Mouse (Mus musculus): ENCODE measurements around the gene Olfr243. TPM values are rescaled to one million over a fixed set of nuclear protein-coding genes. Genes with fewer than 3 reads are reported as not detected.
"Not testable (repeated sequence)": the region's sequence is repeated elsewhere in the genome, so short reads cannot be mapped to it uniquely, and the experiment has no call there.

Olfr243 gene
- total and polyA plus RNA-seq, 3 experiments: not detected

GRCm38 (mm10) chr7:103730074-103730473 is 15.6 kb downstream of the Olfr243 start, which contains the start of gene Olfr628:
Gene Olfr628, plus strand, starts transcription at chr7:103730374.
- Histone ChIP-seq H3K27me3 (ENCODE audit: insufficient read depth, low read length) (no peaks in the 10 kb centered on the region), H3K4me3 (ENCODE audit: low read depth, low read length) (no peak within 1 kb of the TSS), H3K9me3 (replicated peaks) (no peaks in the 10 kb centered on the region), H3K36me3 (replicated peaks) (no peaks in the 10 kb centered on the region), H3K4me1 (ENCODE audit: insufficient read depth, low read depth, low read length) (no peaks in the 10 kb centered on the region)
- no peak for ATAC-seq (ENCODE audit: extremely low read depth, insufficient number of reproducible peaks, low FRiP score, poor library complexity, severe bottlenecking)
- no peak for TF ChIP-seq CTCF (IDR thresholded peaks at IDR 0.05; ENCODE audit: low read depth, low read length)
- no peak for TF ChIP-seq GATA1 (IDR thresholded peaks at IDR 0.05; ENCODE audit: borderline replicate concordance, low read length)
- no peak for TF ChIP-seq POLR2AphosphoS5 (IDR thresholded peaks at IDR 0.05; ENCODE audit: insufficient replicate concordance, low read depth, low read length)
- TF ChIP-seq GATA2 (IDR thresholded peaks at IDR 0.05; ENCODE audit: borderline replicate concordance, low read depth, low read length): no peak
- no peak for DNase-seq (ENCODE audit: low spot score)

DNA sequence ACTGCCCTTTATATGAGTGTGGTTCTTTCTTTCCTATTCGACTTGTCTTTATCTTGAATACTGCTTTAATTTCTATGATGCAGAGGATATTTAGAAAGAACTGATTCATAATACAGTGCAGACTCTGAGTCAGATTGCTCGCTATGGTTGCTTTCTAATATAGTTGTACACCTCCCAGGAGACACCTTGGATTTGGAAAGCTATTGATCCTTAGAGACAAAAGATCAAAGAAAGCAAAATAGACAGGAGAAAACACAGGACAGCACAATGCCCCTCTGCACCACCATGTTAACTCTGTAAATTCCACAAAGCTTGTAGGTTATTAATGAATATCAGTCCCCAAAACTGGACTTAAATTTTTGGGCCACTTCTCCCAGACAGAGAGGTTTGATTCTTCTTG is 30.4 kb downstream of the Olfr243 start, which contains the start of gene Olfr629:
Gene Olfr629 (minus strand): TSS at position 101 of the 400 bp plus-strand sequence.
- ATAC-seq (ENCODE audit: extremely low read depth, insufficient number of reproducible peaks, low FRiP score, poor library complexity, severe bottlenecking) (no peak), DNase-seq (ENCODE audit: low spot score) (no peak)
- H3K4me3 ChIP-seq (ENCODE audit: low read depth, low read length): no peak within 1 kb of the TSS
- no peaks in the 10 kb centered on the region for H3K4me1 ChIP-seq (ENCODE audit: insufficient read depth, low read depth, low read length)
- H3K9me3 ChIP-seq (replicated peaks): no peaks in the 10 kb centered on the region
- H3K36me3 ChIP-seq (replicated peaks): no peaks in the 10 kb centered on the region
- no peaks in the 10 kb centered on the region for H3K27me3 ChIP-seq (ENCODE audit: insufficient read depth, low read length)
- TF ChIP-seq GATA2 (IDR thresholded peaks at IDR 0.05; ENCODE audit: borderline replicate concordance, low read depth, low read length): no peak

DNA sequence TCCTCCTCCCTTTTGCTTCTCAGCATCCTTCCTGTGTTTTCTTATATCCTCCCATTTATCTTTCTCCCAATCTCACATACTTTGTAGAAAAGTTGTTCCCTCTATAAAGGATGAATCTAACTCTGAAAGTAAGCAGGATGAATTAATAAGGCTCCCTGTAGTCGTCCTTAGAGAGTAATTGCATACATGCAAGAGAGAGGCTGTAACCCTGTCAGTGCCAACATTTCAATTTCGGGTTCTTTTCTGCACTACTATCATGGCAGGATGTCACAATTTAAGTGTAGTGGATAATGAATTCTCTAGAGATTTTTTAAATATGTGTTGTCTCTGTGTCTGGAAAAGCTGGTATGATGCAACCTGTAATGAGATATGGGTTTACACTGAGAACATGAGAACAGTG is 42.8 kb downstream of the Olfr243 start, which contains the start of gene Olfr630:
Gene Olfr630 (minus strand): TSS at position 101 of the 400 bp plus-strand sequence.
- Histone ChIP-seq H3K4me1 (ENCODE audit: insufficient read depth, low read depth, low read length) (no peaks in the 10 kb centered on the region), H3K27me3 (ENCODE audit: insufficient read depth, low read length) (no peaks in the 10 kb centered on the region), H3K9me3 (replicated peaks) (no peaks in the 10 kb centered on the region), H3K36me3 (replicated peaks) (no peaks in the 10 kb centered on the region), H3K4me3 (ENCODE audit: low read depth, low read length) (no peak within 1 kb of the TSS)
- no peak for ATAC-seq (ENCODE audit: extremely low read depth, insufficient number of reproducible peaks, low FRiP score, poor library complexity, severe bottlenecking)
- TF ChIP-seq CTCF (IDR thresholded peaks at IDR 0.05; ENCODE audit: low read depth, low read length) (no peak), GATA2 (IDR thresholded peaks at IDR 0.05; ENCODE audit: borderline replicate concordance, low read depth, low read length) (no peak), TAL1 (conservative IDR thresholded peaks at IDR 0.05; ENCODE audit: low read depth, low read length) (no peak), POLR2AphosphoS5 (IDR thresholded peaks at IDR 0.05; ENCODE audit: insufficient replicate concordance, low read depth, low read length) (no peak), GATA1 (IDR thresholded peaks at IDR 0.05; ENCODE audit: borderline replicate concordance, low read length) (no peak)
- DNase-seq (ENCODE audit: low spot score): no peak

DNA sequence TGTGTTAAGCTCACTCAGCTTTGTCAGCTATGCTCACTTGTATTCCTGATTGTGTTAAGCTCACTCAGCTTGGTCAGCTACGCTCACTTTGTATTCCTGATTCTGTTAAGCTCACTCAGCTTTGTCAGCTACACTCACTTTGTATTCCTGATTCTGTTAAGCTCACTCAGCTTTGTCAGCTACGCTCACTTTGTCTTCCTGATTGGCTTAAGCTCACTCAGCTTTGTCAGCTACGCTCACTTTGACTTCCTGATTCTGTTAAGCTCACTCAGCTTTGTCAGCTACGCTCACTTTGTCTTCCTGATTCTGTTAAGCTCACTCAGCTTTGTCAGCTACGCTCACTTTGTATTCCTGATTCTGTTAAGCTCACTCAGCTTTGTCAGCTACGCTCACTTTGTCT is 47.7 kb downstream of the Olfr243 start:
- H3K36me3 ChIP-seq (replicated peaks); H3K9me3 ChIP-seq (replicated peaks); H3K4me3 ChIP-seq (ENCODE audit: low read depth, low read length); H3K4me1 ChIP-seq (ENCODE audit: insufficient read depth, low read depth, low read length); H3K27me3 ChIP-seq (ENCODE audit: insufficient read depth, low read length); ATAC-seq (ENCODE audit: extremely low read depth, insufficient number of reproducible peaks, low FRiP score, poor library complexity, severe bottlenecking); DNase-seq (ENCODE audit: low spot score): not testable (repeated sequence)

DNA sequence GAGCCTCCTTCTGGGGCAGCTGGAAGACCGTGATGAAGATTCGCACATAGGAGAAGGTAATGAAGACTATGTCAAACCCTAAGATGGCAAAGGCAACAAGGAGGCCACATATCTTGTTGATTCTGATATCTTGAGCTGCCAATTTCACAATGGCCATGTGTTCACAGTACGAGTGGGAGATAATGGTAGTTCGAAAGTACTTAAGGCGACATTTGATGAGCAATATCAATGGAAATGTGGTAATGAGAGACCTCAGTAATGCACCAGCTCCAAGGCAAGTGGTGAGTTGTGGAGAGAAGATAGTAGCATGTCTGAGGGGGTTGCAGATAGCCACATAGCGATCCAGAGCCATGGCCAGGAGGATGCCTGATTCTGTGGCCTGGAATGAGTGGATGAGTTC is 53.2 kb downstream of the Olfr243 start:
- not testable (repeated sequence) for H3K9me3 ChIP-seq (replicated peaks); DNase-seq (ENCODE audit: low spot score); H3K4me3 ChIP-seq (ENCODE audit: low read depth, low read length); H3K27me3 ChIP-seq (ENCODE audit: insufficient read depth, low read length); H3K36me3 ChIP-seq (replicated peaks); ATAC-seq (ENCODE audit: extremely low read depth, insufficient number of reproducible peaks, low FRiP score, poor library complexity, severe bottlenecking); H3K4me1 ChIP-seq (ENCODE audit: insufficient read depth, low read depth, low read length)

Other genes with a start within 250 kb of the Olfr243 start
Only the 20 nearest of the 33 such genes appear.
- not detected in 2 replicates for gene Olfr616, start 145.5 kb upstream of the Olfr243 start, total RNA-seq (2014; fragmentation: Nextera tagmentation)
- 0.55 TPM in 1 of 2 replicates, not detected in the other for gene Olfr616, start 145.5 kb upstream of the Olfr243 start, total RNA-seq (2017)
- not detected in 2 replicates for gene Olfr616, start 145.5 kb upstream of the Olfr243 start, polyA plus RNA-seq (2012)
- gene Olfr617, start 141.6 kb upstream of the Olfr243 start, total RNA-seq (2014; fragmentation: Nextera tagmentation): not detected in 2 replicates
- gene Olfr617, start 141.6 kb upstream of the Olfr243 start, total RNA-seq (2017): 0.49 TPM in 1 of 2 replicates, not detected in the other
- gene Olfr617, start 141.6 kb upstream of the Olfr243 start, polyA plus RNA-seq (2012): not detected in 2 replicates
- gene Olfr618, start 124.6 kb upstream of the Olfr243 start, total RNA-seq (2014; fragmentation: Nextera tagmentation): not detected in 2 replicates
- gene Olfr618, start 124.6 kb upstream of the Olfr243 start, total RNA-seq (2017): 0.05 TPM in 1 of 2 replicates, not detected in the other
- not detected in 2 replicates for gene Olfr618, start 124.6 kb upstream of the Olfr243 start, polyA plus RNA-seq (2012)
- not detected in 2 replicates for gene Olfr619, start 114.1 kb upstream of the Olfr243 start, total RNA-seq (2014; fragmentation: Nextera tagmentation)
- not detected in 2 replicates for gene Olfr619, start 114.1 kb upstream of the Olfr243 start, total RNA-seq (2017)
- gene Olfr619, start 114.1 kb upstream of the Olfr243 start, polyA plus RNA-seq (2012): not detected in 2 replicates
- not detected in 2 replicates for gene Olfr620, start 102.1 kb upstream of the Olfr243 start, total RNA-seq (2014; fragmentation: Nextera tagmentation)
- gene Olfr620, start 102.1 kb upstream of the Olfr243 start, total RNA-seq (2017): 0.05 and 0.06 TPM in 2 replicates
- gene Olfr620, start 102.1 kb upstream of the Olfr243 start, polyA plus RNA-seq (2012): not detected in 2 replicates
- not detected in 2 replicates for gene Olfr622, start 72.0 kb upstream of the Olfr243 start, total RNA-seq (2014; fragmentation: Nextera tagmentation)
- 0.16 TPM in 1 of 2 replicates, not detected in the other for gene Olfr622, start 72.0 kb upstream of the Olfr243 start, total RNA-seq (2017)
- not detected in 2 replicates for gene Olfr622, start 72.0 kb upstream of the Olfr243 start, polyA plus RNA-seq (2012)
- not detected in 2 replicates for gene Olfr623, start 51.0 kb upstream of the Olfr243 start, total RNA-seq (2014; fragmentation: Nextera tagmentation)
- gene Olfr623, start 51.0 kb upstream of the Olfr243 start, total RNA-seq (2017): 0.05 TPM in 1 of 2 replicates, not detected in the other
- gene Olfr623, start 51.0 kb upstream of the Olfr243 start, polyA plus RNA-seq (2012): not detected in 2 replicates
- not detected in 2 replicates for gene Olfr624, start 43.5 kb upstream of the Olfr243 start, total RNA-seq (2014; fragmentation: Nextera tagmentation)
- 0.12 and 0.22 TPM in 2 replicates for gene Olfr624, start 43.5 kb upstream of the Olfr243 start, total RNA-seq (2017)
- gene Olfr624, start 43.5 kb upstream of the Olfr243 start, polyA plus RNA-seq (2012): not detected in 2 replicates
- not detected in 2 replicates for gene Olfr625-ps1, start 32.0 kb upstream of the Olfr243 start, total RNA-seq (2014; fragmentation: Nextera tagmentation)
- gene Olfr625-ps1, start 32.0 kb upstream of the Olfr243 start, total RNA-seq (2017): not detected in 2 replicates
- not detected in 2 replicates for gene Olfr625-ps1, start 32.0 kb upstream of the Olfr243 start, polyA plus RNA-seq (2012)
- gene Olfr628, start 15.7 kb downstream of the Olfr243 start, total RNA-seq (2014; fragmentation: Nextera tagmentation): not detected in 2 replicates
- gene Olfr628, start 15.7 kb downstream of the Olfr243 start, total RNA-seq (2017): 0.33 TPM in 1 of 2 replicates, not detected in the other
- gene Olfr628, start 15.7 kb downstream of the Olfr243 start, polyA plus RNA-seq (2012): not detected in 2 replicates
- not detected in 2 replicates for gene Olfr629, start 30.3 kb downstream of the Olfr243 start, total RNA-seq (2014; fragmentation: Nextera tagmentation)
- 0.16 TPM in 1 of 2 replicates, not detected in the other for gene Olfr629, start 30.3 kb downstream of the Olfr243 start, total RNA-seq (2017)
- gene Olfr629, start 30.3 kb downstream of the Olfr243 start, polyA plus RNA-seq (2012): not detected in 2 replicates
- gene Olfr630, start 42.7 kb downstream of the Olfr243 start, total RNA-seq (2014; fragmentation: Nextera tagmentation): not detected in 2 replicates
- gene Olfr630, start 42.7 kb downstream of the Olfr243 start, total RNA-seq (2017): 0.11 TPM in 1 of 2 replicates, not detected in the other
- gene Olfr630, start 42.7 kb downstream of the Olfr243 start, polyA plus RNA-seq (2012): not detected in 2 replicates
- gene Olfr69, start 56.9 kb downstream of the Olfr243 start, total RNA-seq (2014; fragmentation: Nextera tagmentation): not detected in 2 replicates
- gene Olfr69, start 56.9 kb downstream of the Olfr243 start, total RNA-seq (2017): not detected in 2 replicates
- not detected in 2 replicates for gene Olfr69, start 56.9 kb downstream of the Olfr243 start, polyA plus RNA-seq (2012)
- not detected in 2 replicates for gene Olfr68, start 65.0 kb downstream of the Olfr243 start, total RNA-seq (2014; fragmentation: Nextera tagmentation)
- gene Olfr68, start 65.0 kb downstream of the Olfr243 start, total RNA-seq (2017): 0.06 and 0.22 TPM in 2 replicates
- not detected in 2 replicates for gene Olfr68, start 65.0 kb downstream of the Olfr243 start, polyA plus RNA-seq (2012)
- not detected in 2 replicates for gene Olfr67, start 77.2 kb downstream of the Olfr243 start, total RNA-seq (2014; fragmentation: Nextera tagmentation)
- not detected in 2 replicates for gene Olfr67, start 77.2 kb downstream of the Olfr243 start, total RNA-seq (2017)
- gene Olfr67, start 77.2 kb downstream of the Olfr243 start, polyA plus RNA-seq (2012): 0.01 TPM in 1 of 2 replicates, not detected in the other
- gene Hbb-bt, start 99.3 kb downstream of the Olfr243 start, total RNA-seq (2014; fragmentation: Nextera tagmentation): 14.8 and 396 TPM in 2 replicates
- gene Hbb-bt, start 99.3 kb downstream of the Olfr243 start, total RNA-seq (2017): 3.3 and 7.8 TPM in 2 replicates
- 27.9 and 40.4 TPM in 2 replicates for gene Hbb-bt, start 99.3 kb downstream of the Olfr243 start, polyA plus RNA-seq (2012)
- 153 and 3,173 TPM in 2 replicates for gene Hbb-bs, start 113.4 kb downstream of the Olfr243 start, total RNA-seq (2014; fragmentation: Nextera tagmentation)
- 10.4 and 23.5 TPM in 2 replicates for gene Hbb-bs, start 113.4 kb downstream of the Olfr243 start, total RNA-seq (2017)
- gene Hbb-bs, start 113.4 kb downstream of the Olfr243 start, polyA plus RNA-seq (2012): 137 and 158 TPM in 2 replicates
- not detected in 2 replicates for gene Hbb-bh2, start 125.8 kb downstream of the Olfr243 start, total RNA-seq (2014; fragmentation: Nextera tagmentation)
- gene Hbb-bh2, start 125.8 kb downstream of the Olfr243 start, total RNA-seq (2017): not detected in 2 replicates
- gene Hbb-bh2, start 125.8 kb downstream of the Olfr243 start, polyA plus RNA-seq (2012): not detected in 2 replicates
- 1.6 TPM in 1 of 2 replicates, not detected in the other for gene Hbb-bh1, start 128.5 kb downstream of the Olfr243 start, total RNA-seq (2014; fragmentation: Nextera tagmentation)
- gene Hbb-bh1, start 128.5 kb downstream of the Olfr243 start, total RNA-seq (2017): 0.41 TPM in 1 of 2 replicates, not detected in the other
- not detected in 2 replicates for gene Hbb-bh1, start 128.5 kb downstream of the Olfr243 start, polyA plus RNA-seq (2012)
- gene Hbb-y, start 138.5 kb downstream of the Olfr243 start, total RNA-seq (2014; fragmentation: Nextera tagmentation): not detected in 2 replicates
- not detected in 2 replicates for gene Hbb-y, start 138.5 kb downstream of the Olfr243 start, total RNA-seq (2017)
- not detected in 2 replicates for gene Hbb-y, start 138.5 kb downstream of the Olfr243 start, polyA plus RNA-seq (2012)

Data from G1E (cell line).